Mouse (Mus musculus): ENCODE measurements at regions not wholly inside any gene's neighbourhood (a gene's known extent, or its start where the extent isn't known, plus 50 kb on each side); places are given as distances from the start of the nearest gene placed in this dataset.
A peak's percentile ranks its signal among the peaks of the same experiment; 100 is the strongest.

GRCm38 (mm10) chrX:70899720-70900479 lies 150.2 kb upstream of the Mamld1 start:
- DNase-seq (ENCODE audit: low spot score) (peak; percentile 33), ATAC-seq (ENCODE audit: insufficient read depth, low read depth) (peak; percentile 80)
- no peaks in the 10 kb centered on the region for H3K27me3 ChIP-seq (ENCODE audit: control insufficient read depth, insufficient read depth, low read length)
- peaks cover 10% of the 10 kb centered on the region; the same call in 1 of the 2 replicates for H3K4me1 ChIP-seq (ENCODE audit: control insufficient read depth, insufficient read depth)
- 0 out of 2 replicates have a peak overlapping the region, but pooled peaks have one; percentile 4 for H3K4me2 ChIP-seq (ENCODE audit: low read depth, low read length)
- 39% methylated on average over 8 of the region's 8 CpGs for WGBS
- H3K27ac ChIP-seq (ENCODE audit: low read depth): peak overlapping the region; percentile 74
- H3K9ac ChIP-seq (replicated peaks; ENCODE audit: low read depth, low read length): no peak overlapping the region
- no peaks in the 10 kb centered on the region for H3K36me3 ChIP-seq (replicated peaks; ENCODE audit: control insufficient read depth, insufficient read depth, low read length)
- TF ChIP-seq CTCF (IDR thresholded peaks at IDR 0.05; ENCODE audit: low read depth) (no peak), EP300 (IDR thresholded peaks at IDR 0.05; ENCODE audit: low read depth) (no peak)
- H3K9me3 ChIP-seq (replicated peaks; ENCODE audit: control insufficient read depth, low read length): no peaks in the 10 kb centered on the region
- no peak overlapping the region for H3K4me3 ChIP-seq (ENCODE audit: low read depth, low read length)

GRCm38 (mm10) chrX:70925646-70926045 lies 124.4 kb upstream of the Mamld1 start:
- H3K9me3 ChIP-seq (replicated peaks; ENCODE audit: control insufficient read depth, low read length): no peaks in the 10 kb centered on the region
- H3K4me1 ChIP-seq (ENCODE audit: control insufficient read depth, insufficient read depth): no peaks in the 10 kb centered on the region
- H3K9ac ChIP-seq (replicated peaks; ENCODE audit: low read depth, low read length): no peak overlapping the region
- no peaks in the 10 kb centered on the region for H3K27me3 ChIP-seq (ENCODE audit: control insufficient read depth, insufficient read depth, low read length)
- DNase-seq (ENCODE audit: low spot score) (no peak), ATAC-seq (ENCODE audit: insufficient read depth, low read depth) (no peak)
- no peak overlapping the region for H3K4me2 ChIP-seq (ENCODE audit: low read depth, low read length)
- H3K27ac ChIP-seq (ENCODE audit: low read depth): no peak overlapping the region
- no peak overlapping the region for H3K4me3 ChIP-seq (ENCODE audit: low read depth, low read length)
- H3K36me3 ChIP-seq (replicated peaks; ENCODE audit: control insufficient read depth, insufficient read depth, low read length): no peaks in the 10 kb centered on the region
- no peak for TF ChIP-seq CTCF (IDR thresholded peaks at IDR 0.05; ENCODE audit: low read depth)
- TF ChIP-seq EP300 (IDR thresholded peaks at IDR 0.05; ENCODE audit: low read depth): no peak
- WGBS: 48% methylated on average over 2 of the region's 2 CpGs

GRCm38 (mm10) chrX:70931944-70932343 lies 118.1 kb upstream of the Mamld1 start:
- H3K36me3 ChIP-seq (replicated peaks; ENCODE audit: control insufficient read depth, insufficient read depth, low read length): no peaks in the 10 kb centered on the region
- ATAC-seq (ENCODE audit: insufficient read depth, low read depth) (no peak), DNase-seq (ENCODE audit: low spot score) (no peak)
- no peaks in the 10 kb centered on the region for H3K27me3 ChIP-seq (ENCODE audit: control insufficient read depth, insufficient read depth, low read length)
- H3K4me1 ChIP-seq (ENCODE audit: control insufficient read depth, insufficient read depth): no peaks in the 10 kb centered on the region
- no peak overlapping the region for H3K27ac ChIP-seq (ENCODE audit: low read depth)
- H3K9ac ChIP-seq (replicated peaks; ENCODE audit: low read depth, low read length): no peak overlapping the region
- WGBS: 56% methylated on average over 2 of the region's 2 CpGs
- H3K4me3 ChIP-seq (ENCODE audit: low read depth, low read length): no peak overlapping the region
- no peak overlapping the region for H3K4me2 ChIP-seq (ENCODE audit: low read depth, low read length)
- TF ChIP-seq EP300 (IDR thresholded peaks at IDR 0.05; ENCODE audit: low read depth) (no peak), CTCF (IDR thresholded peaks at IDR 0.05; ENCODE audit: low read depth) (no peak)
- no peaks in the 10 kb centered on the region for H3K9me3 ChIP-seq (replicated peaks; ENCODE audit: control insufficient read depth, low read length)

GRCm38 (mm10) chrX:70945382-70945781 lies 104.7 kb upstream of the Mamld1 start:
- Histone ChIP-seq H3K9me3 (replicated peaks; ENCODE audit: control insufficient read depth, low read length) (no peaks in the 10 kb centered on the region), H3K4me3 (ENCODE audit: low read depth, low read length) (no peak overlapping the region), H3K27ac (ENCODE audit: low read depth) (no peak overlapping the region), H3K36me3 (replicated peaks; ENCODE audit: control insufficient read depth, insufficient read depth, low read length) (no peaks in the 10 kb centered on the region), H3K9ac (replicated peaks; ENCODE audit: low read depth, low read length) (no peak overlapping the region), H3K4me1 (ENCODE audit: control insufficient read depth, insufficient read depth) (no peaks in the 10 kb centered on the region), H3K4me2 (ENCODE audit: low read depth, low read length) (no peak overlapping the region), H3K27me3 (ENCODE audit: control insufficient read depth, insufficient read depth, low read length) (no peaks in the 10 kb centered on the region)
- 39% methylated on average over 2 of the region's 2 CpGs for WGBS
- no peak for TF ChIP-seq EP300 (IDR thresholded peaks at IDR 0.05; ENCODE audit: low read depth)
- no peak for TF ChIP-seq CTCF (IDR thresholded peaks at IDR 0.05; ENCODE audit: low read depth)
- ATAC-seq (ENCODE audit: insufficient read depth, low read depth): no peak
- DNase-seq (ENCODE audit: low spot score): no peak

GRCm38 (mm10) chrX:70946052-70946451 lies 104.0 kb upstream of the Mamld1 start:
- Histone ChIP-seq H3K4me1 (ENCODE audit: control insufficient read depth, insufficient read depth) (no peaks in the 10 kb centered on the region), H3K36me3 (replicated peaks; ENCODE audit: control insufficient read depth, insufficient read depth, low read length) (no peaks in the 10 kb centered on the region), H3K4me3 (ENCODE audit: low read depth, low read length) (no peak overlapping the region), H3K9ac (replicated peaks; ENCODE audit: low read depth, low read length) (no peak overlapping the region), H3K4me2 (ENCODE audit: low read depth, low read length) (no peak overlapping the region), H3K27ac (ENCODE audit: low read depth) (no peak overlapping the region), H3K27me3 (ENCODE audit: control insufficient read depth, insufficient read depth, low read length) (no peaks in the 10 kb centered on the region), H3K9me3 (replicated peaks; ENCODE audit: control insufficient read depth, low read length) (no peaks in the 10 kb centered on the region)
- 69% methylated on average over 8 of the region's 8 CpGs for WGBS
- no peak for DNase-seq (ENCODE audit: low spot score)
- ATAC-seq (ENCODE audit: insufficient read depth, low read depth): no peak
- TF ChIP-seq EP300 (IDR thresholded peaks at IDR 0.05; ENCODE audit: low read depth) (no peak), CTCF (IDR thresholded peaks at IDR 0.05; ENCODE audit: low read depth) (no peak)

GRCm38 (mm10) chrX:70949232-70949631 lies 100.8 kb upstream of the Mamld1 start:
- 63% methylated on average over 3 of the region's 3 CpGs for WGBS
- Histone ChIP-seq H3K9me3 (replicated peaks; ENCODE audit: control insufficient read depth, low read length) (no peaks in the 10 kb centered on the region), H3K4me1 (ENCODE audit: control insufficient read depth, insufficient read depth) (no peaks in the 10 kb centered on the region), H3K4me2 (ENCODE audit: low read depth, low read length) (no peak overlapping the region), H3K9ac (replicated peaks; ENCODE audit: low read depth, low read length) (no peak overlapping the region), H3K27ac (ENCODE audit: low read depth) (no peak overlapping the region), H3K4me3 (ENCODE audit: low read depth, low read length) (no peak overlapping the region), H3K36me3 (replicated peaks; ENCODE audit: control insufficient read depth, insufficient read depth, low read length) (no peaks in the 10 kb centered on the region), H3K27me3 (ENCODE audit: control insufficient read depth, insufficient read depth, low read length) (no peaks in the 10 kb centered on the region)
- TF ChIP-seq EP300 (IDR thresholded peaks at IDR 0.05; ENCODE audit: low read depth) (no peak), CTCF (IDR thresholded peaks at IDR 0.05; ENCODE audit: low read depth) (no peak)
- ATAC-seq (ENCODE audit: insufficient read depth, low read depth) (no peak), DNase-seq (ENCODE audit: low spot score) (no peak)

All from heart, postnatal 0 days (tissue).